In the genomic region with DNA sequence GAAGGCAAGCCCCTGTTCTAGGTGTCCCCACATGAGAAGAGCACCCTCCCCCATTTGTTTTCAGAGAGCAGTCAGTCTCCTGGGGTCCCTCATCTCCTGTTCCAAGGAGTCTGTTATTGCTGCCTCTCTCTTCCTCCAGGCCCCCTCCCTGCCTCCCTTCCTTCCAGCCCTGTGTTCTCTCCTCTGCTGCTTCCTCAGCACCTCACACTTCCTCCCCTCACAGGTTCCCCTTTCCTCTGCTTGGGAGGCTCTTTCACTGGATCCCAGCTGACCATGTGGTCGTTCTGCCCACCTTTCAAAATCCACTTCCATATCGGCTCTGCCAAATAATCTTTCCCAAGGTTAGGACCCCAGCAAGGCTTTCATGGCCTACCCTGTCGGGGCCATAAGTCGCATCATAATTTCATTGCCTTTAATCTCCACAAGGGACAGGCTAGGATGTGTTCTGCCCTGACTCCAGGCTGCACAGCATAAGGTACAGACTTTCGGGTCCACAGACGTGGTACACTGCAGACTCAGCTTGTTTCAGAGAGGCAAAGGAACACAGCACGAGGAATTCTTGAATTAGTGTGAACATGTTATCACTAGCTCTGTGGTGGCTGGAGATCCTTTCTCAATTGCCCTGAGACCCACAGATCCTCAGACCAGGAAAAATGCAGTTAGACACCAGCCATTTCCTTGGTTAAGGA, we compare ENCODE assay signal across 9 mouse cellular contexts. TPM values are rescaled to one million over a fixed set of nuclear protein-coding genes. Genes with fewer than 3 reads are reported as not detected.
A peak's percentile ranks its signal among the peaks of the same experiment; 100 is the strongest.
DNase-seq lines count a peak whose midpoint lies in the region; ATAC-seq and TF ChIP-seq lines count a peak whose summit lies in the region.
"Had no signal": no experiment of that assay in that cellular context is flagged by ENCODE, and none has a peak within 500 bp of the region (broad histone marks: within the 10 kb centered on the region; RNA-seq: fewer than 3 reads in every experiment).

No protein-coding gene starts in this region.

- no peak for TF ChIP-seq POLR2A in cortical plate, adult 2 months (IDR thresholded peaks at IDR 0.05; ENCODE audit: extremely low read depth, insufficient read depth, low read length)

- no peak for DNase-seq in kidney, adult 8-10 months
- DNase-seq in liver, postnatal 0 days = no peak
- DNase-seq in retina, embryonic 14.5 days (ENCODE audit: low spot score) = no peak
- DNase-seq: cerebellum, adult 11-12 months had no signal

- H3K36me3 ChIP-seq in kidney, embryonic 16.5 days (ENCODE audit: insufficient read depth, low read length) = no peaks in the 10 kb centered on the region
- H3K36me3 ChIP-seq in heart, embryonic 14.5 days (ENCODE audit: control insufficient read depth, insufficient read depth, low read length) = no peaks in the 10 kb centered on the region
- no peaks in the 10 kb centered on the region for H3K36me3 ChIP-seq in liver, postnatal 0 days (replicated peaks; ENCODE audit: insufficient read depth, low read length)
- H3K36me3 ChIP-seq in midbrain, embryonic 15.5 days (replicated peaks) = no peaks in the 10 kb centered on the region

- peak overlapping the region; percentile 91 for H3K27ac ChIP-seq in kidney, embryonic 16.5 days (ENCODE audit: low read length)
- peak overlapping the region; percentile 52 for H3K27ac ChIP-seq in cortical plate, adult 2 months (ENCODE audit: insufficient read depth, low read length)
- peak overlapping the region; percentile 88 to 97 for H3K27ac ChIP-seq in heart, embryonic 14.5 days (replicated peaks in 1 of 2; ENCODE audit: control insufficient read depth in 1 of 2, insufficient read depth in 1 of 2, low read depth in 2 of 2, low read length in 2 of 2)
- peak overlapping the region; percentile 92 for H3K27ac ChIP-seq in liver, postnatal 0 days (ENCODE audit: low read depth)
- H3K27ac ChIP-seq in midbrain, embryonic 15.5 days = no peak overlapping the region

- H3K4me1 ChIP-seq in kidney, embryonic 16.5 days (ENCODE audit: insufficient read depth, low read length) = peaks cover 42% of the 10 kb centered on the region
- no peaks in the 10 kb centered on the region for H3K4me1 ChIP-seq in cortical plate, adult 2 months (ENCODE audit: control insufficient read depth, insufficient read depth, low read length)
- peaks cover 26 to 29% of the 10 kb centered on the region in 2 experiments for H3K4me1 ChIP-seq in heart, embryonic 14.5 days (ENCODE audit: control insufficient read depth in 2 of 2, insufficient read depth in 2 of 2, low read length in 2 of 2)
- peaks cover 46% of the 10 kb centered on the region for H3K4me1 ChIP-seq in liver, postnatal 0 days (ENCODE audit: insufficient read depth)
- H3K4me1 ChIP-seq in midbrain, embryonic 15.5 days = no peaks in the 10 kb centered on the region

- H3K4me3 ChIP-seq in kidney, embryonic 16.5 days (ENCODE audit: low read length) = no peak overlapping the region
- H3K4me3 ChIP-seq in cortical plate, adult 2 months (ENCODE audit: insufficient read depth, low read length) = no peak overlapping the region
- H3K4me3 ChIP-seq in heart, embryonic 14.5 days (ENCODE audit: control insufficient read depth in 1 of 2, insufficient read depth in 1 of 2, low read depth in 1 of 2, low read length in 2 of 2) = no peak overlapping the region
- H3K4me3 ChIP-seq in liver, postnatal 0 days (ENCODE audit: low read depth, low read length) = no peak overlapping the region
- H3K4me3 ChIP-seq in midbrain, embryonic 15.5 days = no peak overlapping the region

- WGBS in kidney, embryonic 16.5 days = 31% methylated on average over 7 of the region's 7 CpGs
- 46% methylated on average over 7 of the region's 7 CpGs for WGBS in heart, embryonic 14.5 days
- 26% methylated on average over 7 of the region's 7 CpGs for WGBS in liver, postnatal 0 days (ENCODE audit: insufficient replicate concordance)
- WGBS in midbrain, embryonic 15.5 days = 76% methylated on average over 7 of the region's 7 CpGs

- H3K27me3 ChIP-seq in kidney, embryonic 16.5 days (ENCODE audit: insufficient read depth, low read length) = no peaks in the 10 kb centered on the region
- H3K27me3 ChIP-seq in heart, embryonic 14.5 days (ENCODE audit: control insufficient read depth, insufficient read depth, low read length) = no peaks in the 10 kb centered on the region
- H3K27me3 ChIP-seq in liver, postnatal 0 days (ENCODE audit: insufficient read depth, low read length) = no peaks in the 10 kb centered on the region
- H3K27me3 ChIP-seq in midbrain, embryonic 15.5 days (replicated peaks) = no peaks in the 10 kb centered on the region

- no peaks in the 10 kb centered on the region for H3K9me3 ChIP-seq in kidney, embryonic 16.5 days (ENCODE audit: low read length)
- no peaks in the 10 kb centered on the region for H3K9me3 ChIP-seq in heart, embryonic 14.5 days (ENCODE audit: control insufficient read depth, low read length)
- no peaks in the 10 kb centered on the region for H3K9me3 ChIP-seq in liver, postnatal 0 days (ENCODE audit: low read length)
- no peaks in the 10 kb centered on the region for H3K9me3 ChIP-seq in midbrain, embryonic 15.5 days

- no peak for TF ChIP-seq CTCF in cortical plate, adult 2 months (IDR thresholded peaks at IDR 0.05; ENCODE audit: extremely low read depth, insufficient read depth, low read length)
- peak; percentile 28; the same call in 1 of the 2 replicates for TF ChIP-seq CTCF in liver, postnatal 0 days (IDR thresholded peaks at IDR 0.05; ENCODE audit: low read depth)

- peak overlapping the region; percentile 19 for H3K9ac ChIP-seq in kidney, embryonic 16.5 days (replicated peaks; ENCODE audit: low read length)
- H3K9ac ChIP-seq in heart, embryonic 14.5 days (ENCODE audit: low read length) = peak overlapping the region; percentile 45
- H3K9ac ChIP-seq in liver, postnatal 0 days (replicated peaks) = peak overlapping the region; percentile 12
- no peak overlapping the region for H3K9ac ChIP-seq in midbrain, embryonic 15.5 days

- no peak for TF ChIP-seq EP300 in liver, postnatal 0 days (IDR thresholded peaks at IDR 0.05; ENCODE audit: low read depth)

- peak; percentile 28 for ATAC-seq in kidney, embryonic 16.5 days (ENCODE audit: low FRiP score, low TSS enrichment)
- ATAC-seq in heart, embryonic 14.5 days (ENCODE audit: insufficient number of reproducible peaks, insufficient read depth, low FRiP score, low read depth) = 0 out of 2 replicates have a peak, but pooled peaks have one; percentile 23
- ATAC-seq in liver, postnatal 0 days = peak; percentile 22
- no peak for ATAC-seq in frontal cortex, adult (ENCODE audit: low TSS enrichment)
- ATAC-seq in midbrain, embryonic 15.5 days (replicated peaks) = no peak

- H3K4me2 ChIP-seq in kidney, embryonic 16.5 days (replicated peaks; ENCODE audit: low read depth, low read length) = no peak overlapping the region
- H3K4me2 ChIP-seq in heart, embryonic 14.5 days (ENCODE audit: low read length) = peak overlapping the region; percentile 4; the same call in 1 of the 2 replicates
- peak overlapping the region; percentile 37 for H3K4me2 ChIP-seq in liver, postnatal 0 days (ENCODE audit: low read depth, low read length)
- no peak overlapping the region for H3K4me2 ChIP-seq in midbrain, embryonic 15.5 days

RNA-seq across cellular contexts. Expression of gene Zfp36l1, which starts 29.5 kb away (rescaled TPM):
- polyA plus RNA-seq in kidney, embryonic 16.5 days (2015; fragmentation: Nextera tagmentation; extraction: Ambion mirVana) = 130 and 153 TPM in 2 replicates
- 21.8 and 23.3 TPM in 2 replicates for polyA plus RNA-seq in cortical plate, adult 2 months (2012; rRNA removed)
- 103 and 125 TPM in 2 replicates for polyA plus RNA-seq in heart, embryonic 14.5 days (2014; fragmentation: Nextera tagmentation; extraction: Ambion mirVana)
- polyA plus RNA-seq in liver, postnatal 0 days (2015; fragmentation: Nextera tagmentation; extraction: Ambion mirVana) = 42.0 and 45.7 TPM in 2 replicates
- polyA plus RNA-seq in midbrain, embryonic 15.5 days (2015; fragmentation: Nextera tagmentation; extraction: Ambion mirVana) = 37.1 and 41.4 TPM in 2 replicates

Comparison
In these comparisons a context has a peak if more than half of its experiments do, and no peak if none do; other contexts are left out.
1. ATAC-seq: peak in kidney, embryonic 16.5 days (single experiment), heart, embryonic 14.5 days (single experiment) and liver, postnatal 0 days (single experiment); none in frontal cortex, adult (single experiment) and midbrain, embryonic 15.5 days (single experiment).
2. H3K4me2 ChIP-seq: peak in heart, embryonic 14.5 days (single experiment) and liver, postnatal 0 days (single experiment); none in kidney, embryonic 16.5 days (single experiment) and midbrain, embryonic 15.5 days (single experiment).